Mouse (Mus musculus) hindbrain, embryonic 10.5 days (tissue): ENCODE measurements around the gene Trim69. TPM values are rescaled to one million over a fixed set of nuclear protein-coding genes. Genes with fewer than 3 reads are reported as not detected.

Source experiments
- DNase-seq: peaks from one replicate; pipeline ENCODE4 v3.0.0-alpha.2; 2017; ENCODE audit warnings: low spot score
- H3K27ac ChIP-seq: fragments of 300-500 bp; sonication (generic); 2 replicates; pipeline ENCODE4 v1.5.1; 2016; ENCODE audit warnings: mild to moderate bottlenecking, moderate library complexity
- H3K27me3 ChIP-seq: fragments of 300-500 bp; sonication (generic); 2 replicates; pipeline ENCODE4 v1.6.1; 2016; ENCODE audit warnings: mild to moderate bottlenecking; ENCODE audit not compliant: poor library complexity, insufficient read depth, severe bottlenecking
- H3K36me3 ChIP-seq: fragments of 300-500 bp; sonication (generic); 2 replicates; pipeline ENCODE4 v1.6.1; 2016; ENCODE audit warnings: mild to moderate bottlenecking, moderate library complexity
- H3K4me1 ChIP-seq: fragments of 300-500 bp; sonication (generic); replicated peaks from 2 replicates; pipeline ENCODE4 v1.6.1; 2016; ENCODE audit warnings: mild to moderate bottlenecking
- H3K4me3 ChIP-seq: fragments of 300-500 bp; sonication (generic); 2 replicates; pipeline ENCODE4 v1.5.1; 2016; ENCODE audit warnings: mild to moderate bottlenecking, moderate library complexity
- H3K9me3 ChIP-seq: fragments of 300-500 bp; sonication (generic); 2 replicates; pipeline ENCODE4 v1.6.1; 2016; ENCODE audit warnings: mild to moderate bottlenecking, moderate library complexity
- WGBS: fragments of 180-500 bp; shearing (Covaris S2); methylation state at CpG from one replicate; pipeline ENCODE4 v1.1.7; 2016; 5-methylcytosine and 5-hydroxymethylcytosine counted together
- polyA plus RNA-seq: library from polyadenylated mRNA; unstranded; fragments of >200 nt; fragmentation: Nextera tagmentation; extraction: Ambion mirVana; gene quantifications from 2 replicates; pipeline ENCODE4 v1.2.1, GENCODE M21; 2016

Trim69 gene
- polyA plus RNA-seq, 1 experiment from 2014 or later = not detected

DNA sequence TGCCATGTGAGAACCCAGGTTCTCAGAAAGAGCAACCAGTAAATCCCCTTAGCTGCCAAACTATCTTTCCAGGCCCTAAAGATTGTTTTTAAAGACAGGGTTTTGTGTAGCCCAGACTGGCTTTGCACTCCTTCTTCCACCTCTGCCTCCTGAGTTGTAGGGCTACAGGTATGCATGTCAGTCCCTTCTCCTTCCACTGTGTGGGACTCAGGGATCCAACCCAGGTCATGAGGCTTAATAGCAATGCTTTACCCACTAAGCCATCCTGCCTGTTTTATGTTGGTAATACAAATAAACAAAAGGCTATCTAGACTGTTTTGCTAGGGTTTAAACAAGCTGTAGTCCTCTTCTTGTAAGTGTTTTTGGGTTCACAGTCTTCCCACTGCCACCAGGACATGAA lies 2.9 kb upstream of the Trim69 start:
- no peaks in the 10 kb centered on the region for H3K27me3 ChIP-seq
- no peak overlapping the region for H3K4me3 ChIP-seq
- H3K4me1 ChIP-seq = no peaks in the 10 kb centered on the region
- H3K9me3 ChIP-seq = no peaks in the 10 kb centered on the region
- H3K36me3 ChIP-seq = peaks cover 15% of the 10 kb centered on the region
- DNase-seq = no peak
- no peak overlapping the region for H3K27ac ChIP-seq

DNA sequence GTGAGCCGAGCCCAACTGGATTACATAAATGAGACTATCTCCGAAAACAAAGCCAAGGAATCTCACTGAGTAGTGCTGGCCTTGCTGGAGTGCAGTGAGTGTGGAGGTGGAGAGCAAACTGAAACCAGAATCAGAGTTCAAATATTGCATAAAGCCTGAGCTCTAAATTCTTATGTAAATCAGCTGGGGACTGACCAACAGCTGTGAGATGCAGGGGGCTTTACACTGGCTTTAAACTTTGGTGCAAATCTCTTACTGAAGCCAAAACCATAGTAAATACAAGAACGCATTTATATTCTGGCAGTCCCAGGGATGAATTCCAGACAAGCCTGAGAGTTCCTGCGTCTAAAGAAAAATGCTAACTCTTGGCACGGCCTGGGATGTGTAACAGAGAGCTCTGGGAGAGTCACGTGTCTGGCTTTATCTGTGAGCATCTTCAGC lies 2.1 kb upstream of the Trim69 start:
- no peaks in the 10 kb centered on the region for H3K27me3 ChIP-seq
- DNase-seq = no peak
- no peak overlapping the region for H3K4me3 ChIP-seq
- no peak overlapping the region for H3K27ac ChIP-seq
- H3K4me1 ChIP-seq = no peaks in the 10 kb centered on the region
- H3K36me3 ChIP-seq = peaks cover 15% of the 10 kb centered on the region
- H3K9me3 ChIP-seq = no peaks in the 10 kb centered on the region
- WGBS = 65% methylated on average over 6 of the region's 6 CpGs

DNA sequence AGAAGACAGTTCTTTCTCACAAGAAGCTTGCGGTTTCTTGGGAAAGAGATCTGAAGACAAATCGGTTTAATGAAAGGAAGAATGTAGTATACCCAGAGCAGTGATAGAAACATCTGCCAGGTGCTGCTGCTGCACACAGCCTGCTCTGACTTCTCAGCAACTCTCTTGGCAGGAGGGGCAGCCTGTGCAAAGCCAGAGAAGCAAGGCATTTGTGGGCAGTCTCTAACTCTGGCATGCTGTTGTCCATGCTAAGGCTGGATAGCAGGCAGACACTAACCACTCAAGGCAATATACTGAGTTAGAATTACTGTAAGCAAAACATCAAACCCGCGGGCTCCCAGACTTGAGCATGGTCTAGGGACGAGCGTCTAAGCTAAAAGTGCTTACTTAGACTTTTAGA lies 833 bp upstream of the Trim69 start:
- no peaks in the 10 kb centered on the region for H3K9me3 ChIP-seq
- H3K27me3 ChIP-seq = no peaks in the 10 kb centered on the region
- 90% methylated on average over 6 of the region's 6 CpGs for WGBS
- no peak overlapping the region for H3K4me3 ChIP-seq
- no peak overlapping the region for H3K27ac ChIP-seq
- H3K4me1 ChIP-seq = no peaks in the 10 kb centered on the region
- DNase-seq = no peak
- peaks cover 10% of the 10 kb centered on the region for H3K36me3 ChIP-seq

DNA sequence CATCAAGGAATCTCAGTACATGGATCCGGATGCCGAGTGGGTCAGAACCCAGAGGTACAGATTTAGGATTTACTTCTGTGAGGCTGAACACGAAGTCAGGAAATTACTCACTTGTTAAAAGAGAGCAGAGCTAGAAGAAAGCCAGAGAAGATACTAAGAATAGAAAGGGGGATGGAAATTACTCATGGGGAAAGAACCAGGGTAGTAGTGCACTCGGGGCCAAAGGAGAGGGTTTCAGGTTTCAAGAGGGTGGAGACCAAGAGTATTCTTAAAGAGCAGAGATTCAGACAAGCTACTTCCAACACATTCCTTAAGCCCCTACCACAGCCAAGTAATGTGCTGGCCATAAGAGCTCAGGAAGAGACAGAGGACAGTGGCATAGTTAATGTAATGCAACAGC lies 1.0 kb downstream of the Trim69 start:
- no peaks in the 10 kb centered on the region for H3K4me1 ChIP-seq
- WGBS = 41% methylated on average over 4 of the region's 4 CpGs
- H3K9me3 ChIP-seq = no peaks in the 10 kb centered on the region
- no peaks in the 10 kb centered on the region for H3K27me3 ChIP-seq
- H3K4me3 ChIP-seq = no peak overlapping the region
- H3K27ac ChIP-seq = no peak overlapping the region
- no peaks in the 10 kb centered on the region for H3K36me3 ChIP-seq
- no peak for DNase-seq

DNA sequence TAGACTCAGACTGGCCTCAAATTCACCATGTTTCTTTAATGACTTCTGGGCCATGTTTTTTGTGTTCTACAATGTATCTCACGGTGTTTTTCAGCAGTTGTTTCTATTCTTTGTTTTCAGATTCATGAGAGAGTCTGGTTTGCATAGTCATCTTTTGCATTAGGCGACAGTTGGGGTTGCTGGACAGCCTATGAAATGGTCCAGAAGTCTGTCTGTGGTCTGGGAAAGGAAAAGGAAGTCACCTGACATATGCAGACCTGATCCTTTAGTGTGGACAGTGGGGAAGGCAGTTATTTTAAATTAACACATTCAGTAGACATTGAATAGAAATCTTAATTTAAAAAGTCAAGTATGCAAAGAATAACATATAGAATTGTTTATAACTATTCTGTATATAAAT lies 2.0 kb downstream of the Trim69 start:
- no peak overlapping the region for H3K4me3 ChIP-seq
- no peaks in the 10 kb centered on the region for H3K36me3 ChIP-seq
- no peaks in the 10 kb centered on the region for H3K27me3 ChIP-seq
- DNase-seq = no peak
- H3K27ac ChIP-seq = no peak overlapping the region
- WGBS = 84% methylated on average over 2 of the region's 2 CpGs
- no peaks in the 10 kb centered on the region for H3K9me3 ChIP-seq
- no peaks in the 10 kb centered on the region for H3K4me1 ChIP-seq

DNA sequence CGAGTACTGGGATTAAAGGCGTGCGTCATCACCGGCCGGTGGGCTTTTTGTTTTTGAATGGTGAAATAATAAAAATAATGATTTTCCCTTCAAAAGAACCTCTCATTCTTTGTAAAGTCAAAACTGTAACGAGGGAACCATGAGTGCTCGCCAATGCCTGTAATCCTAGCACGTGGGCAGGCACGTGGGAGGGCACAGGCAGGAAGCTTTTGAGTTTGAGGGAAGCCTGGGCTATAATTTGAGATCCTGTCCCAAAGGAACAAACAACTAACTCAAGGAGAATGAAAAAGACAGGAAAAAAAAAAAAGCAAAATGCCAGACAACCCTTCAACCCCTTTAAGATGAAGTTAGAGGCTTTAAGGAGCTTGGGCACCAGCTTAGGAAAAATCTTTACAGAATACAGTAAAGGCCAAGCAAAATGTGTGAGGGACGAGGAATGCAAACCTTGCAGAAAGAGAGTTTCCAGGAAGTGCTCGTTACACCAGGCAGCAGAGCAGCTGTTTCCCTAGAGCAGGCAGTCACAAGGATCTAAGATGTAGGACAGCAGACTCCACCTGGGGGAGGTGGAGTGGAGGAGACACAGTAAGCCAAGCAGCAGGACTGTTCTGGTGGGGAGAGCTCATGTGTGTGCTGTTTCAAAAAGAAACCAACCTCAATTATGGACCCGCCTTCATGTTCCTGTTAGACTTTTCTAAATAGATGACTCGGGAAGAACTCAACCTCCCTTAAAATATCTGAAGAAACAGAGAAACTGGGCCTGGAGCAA lies 3.1 kb downstream of the Trim69 start:
- H3K27ac ChIP-seq = no peak overlapping the region

DNA sequence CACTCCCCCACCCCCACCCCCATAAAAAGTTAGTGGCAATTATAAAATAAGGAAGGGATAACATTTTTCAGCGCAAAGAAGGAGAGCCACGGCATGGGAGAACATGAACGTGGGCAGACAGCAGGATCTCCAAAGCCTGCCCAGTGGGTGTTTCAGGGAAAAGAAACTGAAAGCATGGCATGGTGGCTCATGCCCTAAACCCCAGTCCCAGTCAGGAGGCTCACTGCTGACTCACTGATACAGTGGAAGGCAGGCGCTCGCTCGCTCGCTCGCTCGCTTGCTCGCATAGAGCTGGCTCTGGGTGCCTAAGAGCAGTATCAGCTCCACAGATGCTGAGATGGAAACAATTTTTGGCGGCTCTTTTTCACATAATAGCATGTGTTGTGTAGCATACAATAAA lies 3.8 kb downstream of the Trim69 start:
- 83% methylated on average over 11 of the region's 11 CpGs for WGBS
- no peak for DNase-seq
- no peak overlapping the region for H3K27ac ChIP-seq
- no peaks in the 10 kb centered on the region for H3K36me3 ChIP-seq
- H3K4me1 ChIP-seq = no peaks in the 10 kb centered on the region
- H3K9me3 ChIP-seq = no peaks in the 10 kb centered on the region
- H3K27me3 ChIP-seq = no peaks in the 10 kb centered on the region
- H3K4me3 ChIP-seq = no peak overlapping the region

More for the DNA sequence above, 3.1 kb downstream of the Trim69 start:
- WGBS = 83% methylated on average over 13 of the region's 13 CpGs
- Histone ChIP-seq H3K4me3 (no peak overlapping the region), H3K4me1 (no peaks in the 10 kb centered on the region), H3K27me3 (no peaks in the 10 kb centered on the region), H3K9me3 (no peaks in the 10 kb centered on the region), H3K36me3 (no peaks in the 10 kb centered on the region)
- no peak for DNase-seq

DNA sequence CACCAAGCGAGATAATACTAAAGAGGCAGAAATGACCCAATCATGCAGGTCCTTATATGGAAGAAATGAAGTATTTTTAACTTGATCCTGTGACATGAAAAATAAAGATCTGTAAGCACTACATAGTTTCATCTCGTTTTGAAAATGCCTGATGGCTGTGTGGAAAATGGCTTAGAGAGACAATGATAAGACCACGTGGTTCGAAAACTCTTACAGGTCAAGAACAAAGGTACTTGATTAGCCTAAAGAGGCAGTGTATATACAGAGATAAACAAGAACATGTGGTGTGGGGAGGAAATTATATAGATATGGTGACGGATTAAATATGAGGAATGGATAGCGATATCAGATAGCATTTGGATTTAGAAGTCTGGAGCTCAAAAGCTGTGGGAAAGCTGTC lies 10.8 kb downstream of the Trim69 start:
- DNase-seq = no peak
- no peaks in the 10 kb centered on the region for H3K36me3 ChIP-seq
- H3K4me3 ChIP-seq = no peak overlapping the region
- WGBS = 90% methylated on average over 6 of the region's 6 CpGs
- H3K4me1 ChIP-seq = no peaks in the 10 kb centered on the region
- H3K27ac ChIP-seq = no peak overlapping the region
- no peaks in the 10 kb centered on the region for H3K9me3 ChIP-seq
- H3K27me3 ChIP-seq = no peaks in the 10 kb centered on the region

DNA sequence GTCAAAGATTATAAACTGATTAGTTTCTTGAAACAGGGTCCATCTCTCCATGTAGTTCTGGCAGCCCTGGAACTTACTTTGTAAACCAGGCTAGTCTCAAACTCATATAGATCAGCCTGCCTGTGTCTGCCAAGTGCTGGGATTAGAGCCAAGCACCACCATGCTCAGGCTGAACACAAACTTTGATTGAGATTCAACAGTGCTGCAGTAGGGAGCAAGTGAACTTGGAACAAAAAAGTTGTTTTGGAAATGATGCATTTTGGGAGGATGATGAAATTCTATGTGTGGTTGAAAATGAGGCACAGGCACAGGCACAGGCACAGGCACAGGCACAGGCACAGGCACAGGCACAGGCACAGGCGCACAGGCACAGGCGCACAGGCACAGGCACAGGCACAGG lies 11.7 kb downstream of the Trim69 start:
- no peaks in the 10 kb centered on the region for H3K9me3 ChIP-seq
- WGBS = 93% methylated on average over 2 of the region's 2 CpGs
- H3K27ac ChIP-seq = no peak overlapping the region
- no peak for DNase-seq
- no peaks in the 10 kb centered on the region for H3K36me3 ChIP-seq
- no peak overlapping the region for H3K4me3 ChIP-seq
- no peaks in the 10 kb centered on the region for H3K27me3 ChIP-seq
- no peaks in the 10 kb centered on the region for H3K4me1 ChIP-seq

DNA sequence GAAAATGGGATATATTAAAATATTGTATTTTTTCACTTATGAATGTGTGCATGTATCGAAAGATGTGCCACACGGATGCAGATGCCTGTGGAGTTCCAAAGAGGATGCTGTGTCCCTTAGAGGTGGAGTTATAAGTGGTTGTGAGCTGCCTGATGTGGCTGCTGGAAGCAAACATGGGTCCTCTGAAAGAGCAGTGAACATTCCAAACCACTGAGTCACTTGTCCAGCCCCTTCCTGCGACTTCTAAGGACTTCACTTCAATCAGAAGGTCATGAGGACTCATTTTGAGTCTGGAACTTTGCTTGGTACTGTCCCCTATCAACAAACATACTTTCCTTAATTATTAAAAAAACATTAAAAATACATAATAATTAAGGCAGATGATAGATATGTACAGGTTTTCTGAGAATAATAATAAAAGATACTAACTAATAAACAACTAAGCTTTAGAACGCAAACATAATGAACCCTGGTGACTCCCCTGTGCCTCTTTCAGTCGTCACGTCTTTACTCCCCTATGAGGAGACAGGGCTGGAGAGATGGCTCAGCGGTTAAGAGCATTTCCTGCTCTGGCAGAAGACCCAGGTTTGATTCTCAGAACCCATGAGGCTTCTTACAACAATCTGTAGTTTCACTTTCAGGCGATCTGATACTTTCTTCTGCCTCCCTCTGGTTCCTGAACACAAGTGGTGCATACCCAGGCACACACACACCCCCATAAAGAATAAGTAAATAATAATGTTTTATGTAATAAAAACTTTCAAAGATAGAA lies 19.7 kb downstream of the Trim69 start:
- H3K4me1 ChIP-seq = no peaks in the 10 kb centered on the region
- no peaks in the 10 kb centered on the region for H3K27me3 ChIP-seq
- WGBS = 81% methylated on average over 8 of the region's 8 CpGs
- DNase-seq = no peak
- H3K36me3 ChIP-seq = no peaks in the 10 kb centered on the region
- no peak overlapping the region for H3K4me3 ChIP-seq
- H3K9me3 ChIP-seq = no peaks in the 10 kb centered on the region
- H3K27ac ChIP-seq = no peak overlapping the region

DNA sequence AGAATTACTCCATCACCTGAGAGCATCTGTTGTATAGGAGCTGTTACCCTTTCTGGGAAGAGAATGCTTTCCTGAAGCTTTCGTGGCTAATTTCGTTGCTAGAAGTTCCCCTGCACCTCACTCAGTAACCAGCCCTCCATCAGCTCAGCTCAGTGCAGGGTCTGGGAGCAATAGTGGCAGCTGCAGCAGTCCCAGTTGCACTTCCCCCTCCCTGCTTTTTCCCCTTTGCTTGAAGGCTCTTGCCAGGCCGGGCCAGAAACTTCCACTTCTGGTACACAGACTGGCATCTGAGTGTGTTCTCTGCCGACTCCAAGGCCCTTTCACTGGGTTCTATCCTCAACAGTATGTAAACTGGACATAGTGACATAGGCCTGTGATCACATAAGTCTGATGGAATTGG lies 24.6 kb downstream of the Trim69 start:
- H3K27me3 ChIP-seq = no peaks in the 10 kb centered on the region
- no peak overlapping the region for H3K4me3 ChIP-seq
- no peaks in the 10 kb centered on the region for H3K9me3 ChIP-seq
- H3K27ac ChIP-seq = no peak overlapping the region
- H3K4me1 ChIP-seq = no peaks in the 10 kb centered on the region
- 89% methylated on average over 4 of the region's 4 CpGs for WGBS
- H3K36me3 ChIP-seq = no peaks in the 10 kb centered on the region
- DNase-seq = no peak

DNA sequence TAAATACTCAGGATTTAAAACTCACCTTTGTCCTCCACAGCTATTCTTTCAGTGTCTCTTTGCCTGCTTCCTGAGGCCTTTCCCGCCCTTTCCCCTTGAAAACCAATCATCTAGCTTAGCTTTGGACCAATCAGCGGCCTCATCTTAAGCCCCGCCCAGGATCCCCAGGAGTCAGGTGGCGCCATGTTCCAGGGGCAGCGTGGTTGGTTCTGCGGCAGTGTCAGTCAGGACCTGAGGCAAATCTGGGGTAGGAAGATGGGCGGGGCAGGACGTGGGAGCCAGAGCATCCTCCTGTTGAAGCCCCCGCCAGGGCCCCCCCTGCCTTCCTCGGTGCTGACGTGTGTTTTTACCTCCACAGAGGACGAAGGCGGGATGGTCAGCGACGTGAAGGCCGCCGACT lies 25.6 kb downstream of the Trim69 start, which contains the start of the genes Patl2 and Terb2:
Patl2 (minus strand) TSS at position 84 of the 400 bp plus-strand sequence.
Terb2 (plus strand) TSS at position 167 of the 400 bp plus-strand sequence.
- H3K27me3 ChIP-seq = no peaks in the 10 kb centered on the region
- no peak for DNase-seq
- no peak within 1 kb of the TSS for H3K27ac ChIP-seq
- no peaks in the 10 kb centered on the region for H3K36me3 ChIP-seq
- 81% methylated on average over 17 of the region's 17 CpGs for WGBS
- H3K9me3 ChIP-seq = no peaks in the 10 kb centered on the region
- no peaks in the 10 kb centered on the region for H3K4me1 ChIP-seq
- H3K4me3 ChIP-seq = no peak within 1 kb of the TSS

DNA sequence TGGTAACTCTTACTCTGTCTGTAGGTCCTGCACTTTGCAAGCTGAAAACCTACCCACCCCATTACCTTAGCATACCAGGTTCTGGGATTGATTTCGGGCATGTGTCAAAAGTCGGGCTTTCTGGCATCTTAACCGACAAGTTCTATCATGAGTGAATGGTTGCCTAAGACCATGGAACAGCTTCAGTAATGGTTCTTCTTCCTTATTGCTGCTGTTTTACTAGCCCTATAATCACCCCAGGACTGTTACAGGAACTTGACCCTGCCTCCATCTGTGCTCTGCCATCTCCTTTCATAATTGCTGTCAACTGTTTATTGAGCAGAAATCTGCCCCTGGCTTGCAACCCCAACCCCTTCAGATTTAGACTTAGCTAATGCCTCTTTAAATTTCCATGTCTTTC lies 26.3 kb downstream of the Trim69 start:
- no peaks in the 10 kb centered on the region for H3K27me3 ChIP-seq
- no peak for DNase-seq
- no peak overlapping the region for H3K27ac ChIP-seq
- no peak overlapping the region for H3K4me3 ChIP-seq
- WGBS = 86% methylated on average over 3 of the region's 3 CpGs
- H3K9me3 ChIP-seq = no peaks in the 10 kb centered on the region
- no peaks in the 10 kb centered on the region for H3K36me3 ChIP-seq
- H3K4me1 ChIP-seq = no peaks in the 10 kb centered on the region
